Mouse (Mus musculus) spleen, adult 2 months (tissue): ENCODE data around the gene Hs3st2. TPM values are rescaled to one million over a fixed set of nuclear protein-coding genes. Genes with fewer than 3 reads are reported as not detected.

Experiments
- DNase-seq, 2 experiments: peaks; one replicate each; pipeline versions ENCODE4 v3.0.0 to v3.0.0-alpha.2; 2012 to 2021; ENCODE audit warnings: low spot score in 2 of 2, low read depth in 1 of 2
- H3K27ac ChIP-seq: fragments of 200-500 bp; 2 replicates; pipeline ENCODE4 v1.5.1; 2012; ENCODE audit warnings: low read length, inconsistent platforms; ENCODE audit not compliant: insufficient read depth
- H3K27me3 ChIP-seq: fragments of 200-500 bp; 2 replicates; pipeline ENCODE4 v1.6.1; 2012; ENCODE audit warnings: mild to moderate bottlenecking, moderate library complexity, low read length, inconsistent platforms; ENCODE audit not compliant: control insufficient read depth, insufficient read depth
- H3K36me3 ChIP-seq: fragments of 200-500 bp; 2 replicates; pipeline ENCODE4 v1.6.1; 2012; ENCODE audit warnings: mild to moderate bottlenecking, low read length, inconsistent platforms; ENCODE audit not compliant: control insufficient read depth, insufficient read depth
- H3K4me1 ChIP-seq: fragments of 200-500 bp; 2 replicates; pipeline ENCODE4 v1.6.1; 2011; ENCODE audit warnings: inconsistent platforms; ENCODE audit not compliant: control insufficient read depth, insufficient read depth, insufficient read length
- H3K4me3 ChIP-seq: fragments of 200-500 bp; 2 replicates; pipeline ENCODE4 v1.5.1; 2011; ENCODE audit warnings: mild to moderate bottlenecking, inconsistent platforms; ENCODE audit not compliant: insufficient read depth, insufficient read length; ENCODE audit errors: extremely low read depth
- CTCF ChIP-seq: fragments of 200-500 bp; IDR thresholded peaks from 2 replicates; pipeline ENCODE4 v1.5.1; 2011; ENCODE audit warnings: mild to moderate bottlenecking, inconsistent platforms; ENCODE audit not compliant: insufficient read depth, insufficient read length, insufficient replicate concordance; ENCODE audit errors: extremely low read depth
- POLR2A ChIP-seq: fragments of 200-500 bp; IDR thresholded peaks from 2 replicates; pipeline ENCODE4 v1.6.1; 2011; ENCODE audit warnings: low read depth, low read length, inconsistent platforms
- WGBS: fragments of 180-500 bp; shearing (Covaris S2); methylation state at CpG from one replicate; pipeline ENCODE4 v1.1.7; 2018; 5-methylcytosine and 5-hydroxymethylcytosine counted together
- polyA plus RNA-seq: library from polyadenylated mRNA; depleted of rRNA; stranded (reverse); fragments of >200 nt; gene quantifications from 2 replicates; pipeline ENCODE4 v1.2.3, GENCODE M21; 2012

Gene Hs3st2
- polyA plus RNA-seq, 1 experiment = 12.2 TPM

DNA sequence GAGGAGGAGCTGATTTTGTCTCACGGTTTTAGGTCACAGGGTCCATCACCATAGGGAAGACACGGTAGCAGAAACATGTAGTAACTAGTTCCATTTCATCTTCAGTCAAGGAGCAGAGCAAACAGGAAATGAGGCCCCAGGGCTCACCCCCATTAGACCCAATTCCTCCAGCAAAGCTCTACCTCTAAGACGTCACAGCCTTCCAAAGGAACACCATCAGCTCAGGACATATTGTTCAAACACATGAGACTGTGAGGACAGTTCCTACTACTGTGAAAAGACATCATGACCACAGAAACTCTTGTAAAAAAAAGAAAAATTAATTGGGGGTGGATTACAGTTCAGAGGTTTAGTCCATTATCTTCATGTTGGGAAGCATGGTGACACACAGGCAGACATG, 125.1 kb downstream of the Hs3st2 start:
- Histone ChIP-seq H3K4me1 (no peaks in the 10 kb centered on the region), H3K27me3 (no peaks in the 10 kb centered on the region), H3K27ac (no peak overlapping the region), H3K36me3 (no peaks in the 10 kb centered on the region), H3K4me3 (no peak overlapping the region)
- 22% methylated on average over 3 of the region's 3 CpGs for WGBS
- TF ChIP-seq CTCF (no peak), POLR2A (no peak)
- DNase-seq = no peak

DNA sequence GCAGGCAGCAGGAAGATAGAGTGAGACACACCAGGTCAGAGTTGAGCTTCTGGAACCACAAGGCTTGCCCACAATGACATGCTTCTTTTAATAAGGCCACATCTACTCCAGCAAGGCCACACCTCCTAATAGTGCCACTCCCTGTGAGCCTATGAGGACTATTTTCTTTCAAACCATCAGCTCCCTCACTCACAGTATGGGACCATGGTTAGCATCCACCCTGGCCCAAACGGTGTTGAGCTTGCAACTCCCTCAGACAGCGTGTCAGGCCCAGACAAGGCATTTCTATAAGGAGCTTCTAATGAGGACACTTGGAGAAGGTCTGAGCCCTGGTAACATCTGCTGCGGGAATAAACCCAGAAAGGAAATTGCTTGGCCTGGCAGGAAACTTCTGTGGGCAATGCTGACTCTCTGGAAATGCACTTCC, 125.5 kb downstream of the Hs3st2 start:
- Histone ChIP-seq H3K27ac (no peak overlapping the region), H3K4me1 (no peaks in the 10 kb centered on the region), H3K36me3 (no peaks in the 10 kb centered on the region), H3K27me3 (no peaks in the 10 kb centered on the region), H3K4me3 (no peak overlapping the region)
- DNase-seq = no peak
- 6% methylated on average over 3 of the region's 3 CpGs for WGBS
- TF ChIP-seq CTCF (no peak), POLR2A (no peak)

DNA sequence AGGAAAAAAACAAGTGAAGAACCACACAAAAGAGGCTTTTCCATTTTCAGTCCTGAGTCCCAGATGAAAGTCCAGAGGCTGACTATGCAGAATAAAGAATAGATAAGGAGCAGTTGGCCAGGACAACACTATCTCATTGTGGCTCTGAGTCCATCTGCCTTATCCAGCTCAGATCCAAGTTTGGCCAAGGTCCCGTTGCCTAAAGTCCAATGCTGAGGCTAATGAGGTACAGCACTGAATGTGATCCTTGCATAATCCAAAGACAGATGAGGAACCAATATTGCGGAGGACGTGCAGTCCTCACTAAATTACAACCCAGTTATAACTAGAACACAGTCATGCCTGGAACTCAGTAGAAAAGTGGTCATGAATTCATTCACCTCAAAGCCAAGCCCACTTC, 130.5 kb downstream of the Hs3st2 start:
- TF ChIP-seq CTCF (no peak), POLR2A (no peak)
- Histone ChIP-seq H3K27me3 (no peaks in the 10 kb centered on the region), H3K36me3 (no peaks in the 10 kb centered on the region), H3K27ac (no peak overlapping the region), H3K4me3 (no peak overlapping the region), H3K4me1 (no peaks in the 10 kb centered on the region)
- 88% methylated on average over 3 of the region's 3 CpGs for WGBS
- no peak for DNase-seq

DNA sequence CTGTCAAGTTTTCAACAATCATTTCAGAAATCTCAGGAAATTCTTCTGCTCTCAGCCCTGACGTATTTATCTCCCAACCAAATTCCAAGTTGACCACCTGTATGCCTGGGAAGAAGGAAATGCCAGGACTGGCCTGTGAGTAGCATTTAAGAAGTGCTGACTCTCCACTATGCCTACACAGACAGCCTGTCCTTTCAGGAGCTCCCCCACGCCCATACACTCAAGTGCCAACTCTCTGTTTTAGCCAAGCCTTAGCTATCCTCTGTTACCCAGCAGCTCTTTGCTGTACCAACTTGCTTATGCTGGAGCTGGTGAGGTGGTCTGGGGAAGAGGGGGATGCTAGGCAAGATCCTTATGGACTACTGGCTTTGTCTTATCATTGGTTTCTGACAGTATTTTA, 137.4 kb downstream of the Hs3st2 start:
- Histone ChIP-seq H3K36me3 (no peaks in the 10 kb centered on the region), H3K4me1 (no peaks in the 10 kb centered on the region), H3K27ac (no peak overlapping the region), H3K27me3 (no peaks in the 10 kb centered on the region), H3K4me3 (no peak overlapping the region)
- TF ChIP-seq CTCF (no peak), POLR2A (no peak)
- WGBS = 80% methylated on average over 2 of the region's 2 CpGs
- no peak for DNase-seq

DNA sequence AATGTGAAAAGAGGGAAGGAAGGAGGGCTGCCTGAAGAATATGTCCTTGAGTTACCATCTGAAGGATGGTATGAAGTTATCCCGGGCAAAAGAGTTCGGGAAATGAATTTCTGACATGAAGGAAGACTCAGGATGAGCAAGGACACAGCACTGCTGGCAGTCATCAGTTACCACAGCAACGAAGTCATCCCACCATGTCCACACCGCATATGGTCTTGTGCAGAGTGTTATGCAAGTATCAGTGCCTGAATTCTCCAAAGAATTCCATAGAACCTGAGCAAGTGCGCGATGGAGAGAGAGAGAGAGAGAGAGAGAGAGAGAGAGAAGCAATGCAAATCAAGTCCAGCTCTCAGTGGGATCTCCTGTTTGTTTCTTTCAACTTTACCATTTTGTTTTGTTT, 142.0 kb downstream of the Hs3st2 start:
- Histone ChIP-seq H3K27me3 (no peaks in the 10 kb centered on the region), H3K27ac (no peak overlapping the region), H3K4me3 (no peak overlapping the region), H3K36me3 (no peaks in the 10 kb centered on the region), H3K4me1 (no peaks in the 10 kb centered on the region)
- TF ChIP-seq CTCF (no peak), POLR2A (no peak)
- no peak for DNase-seq
- 94% methylated on average over 6 of the region's 6 CpGs for WGBS

DNA sequence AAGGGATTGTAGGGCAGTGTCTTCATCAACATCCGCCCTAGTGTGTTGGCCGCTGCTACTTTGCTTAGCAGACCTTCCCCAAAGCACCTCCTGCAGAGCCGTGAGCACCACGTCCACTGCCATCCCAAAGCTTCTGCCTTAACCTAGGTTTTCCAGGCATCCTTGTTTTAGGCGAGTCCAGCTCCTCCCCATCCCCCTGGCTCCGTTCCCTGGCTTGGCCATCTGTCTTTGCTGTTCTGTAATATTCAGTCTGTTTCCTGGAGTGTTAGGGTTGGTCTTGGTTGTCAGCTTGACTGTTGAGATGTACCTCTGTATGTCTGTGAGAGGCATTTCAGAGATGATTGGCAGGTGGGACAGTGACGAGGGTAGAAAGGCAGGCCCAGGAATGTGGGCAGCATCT, 142.7 kb downstream of the Hs3st2 start:
- TF ChIP-seq CTCF (no peak), POLR2A (no peak)
- no peak overlapping the region for H3K4me3 ChIP-seq
- no peaks in the 10 kb centered on the region for H3K36me3 ChIP-seq
- H3K4me1 ChIP-seq = no peaks in the 10 kb centered on the region
- 89% methylated on average over 7 of the region's 7 CpGs for WGBS
- no peak for DNase-seq
- H3K27me3 ChIP-seq = no peaks in the 10 kb centered on the region
- H3K27ac ChIP-seq = no peak overlapping the region

DNA sequence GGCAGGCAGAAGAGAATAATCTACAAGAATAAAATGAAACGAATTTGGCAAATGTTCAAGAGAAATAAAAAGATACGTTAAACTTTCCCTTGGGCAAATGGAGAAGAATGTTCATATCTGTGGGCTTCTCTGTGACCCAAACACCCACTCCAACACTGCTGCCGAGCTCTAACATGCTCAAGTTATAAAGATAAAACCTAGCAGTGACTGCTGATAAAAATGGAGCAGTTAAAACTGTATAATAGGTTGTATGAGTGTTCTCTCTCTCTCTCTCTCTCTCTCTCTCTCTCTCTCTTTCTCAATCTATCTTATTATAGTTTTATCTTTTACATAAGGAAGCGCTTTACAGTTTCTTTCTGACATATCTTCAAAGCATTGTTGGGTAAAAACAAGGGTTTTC, 144.3 kb downstream of the Hs3st2 start:
- Histone ChIP-seq H3K27me3 (no peaks in the 10 kb centered on the region), H3K27ac (no peak overlapping the region), H3K4me1 (no peaks in the 10 kb centered on the region), H3K36me3 (no peaks in the 10 kb centered on the region), H3K4me3 (no peak overlapping the region)
- WGBS = 71% methylated on average over 4 of the region's 4 CpGs
- DNase-seq = no peak
- TF ChIP-seq CTCF = no peak
- TF ChIP-seq POLR2A = no peak
